Mouse (Mus musculus): ENCODE measurements around the gene Nav2. TPM values are rescaled to one million over a fixed set of nuclear protein-coding genes. Genes with fewer than 3 reads are reported as not detected.

Gene Nav2
- polyA plus RNA-seq, 1 experiment: 0.01 TPM

GRCm38 (mm10) chr7:49280427-49280826 is 371.9 kb downstream of the Nav2 start:
- no peak for TF ChIP-seq GATA1 (IDR thresholded peaks at IDR 0.05; ENCODE audit: low read length)

GRCm38 (mm10) chr7:49282446-49282845 is 373.9 kb downstream of the Nav2 start:
- TF ChIP-seq GATA1 (IDR thresholded peaks at IDR 0.05; ENCODE audit: low read length): no peak

- no peak for TF ChIP-seq GATA1 (IDR thresholded peaks at IDR 0.05; ENCODE audit: low read length)
Observed at GRCm38 (mm10) chr7:49283507-49284361, 375.2 kb downstream of the Nav2 start.

GRCm38 (mm10) chr7:49288186-49288585 is 379.7 kb downstream of the Nav2 start:
- no peak for TF ChIP-seq GATA1 (IDR thresholded peaks at IDR 0.05; ENCODE audit: low read length)

- no peak for TF ChIP-seq GATA1 (IDR thresholded peaks at IDR 0.05; ENCODE audit: low read length)
Observed at GRCm38 (mm10) chr7:49290308-49290707, 381.8 kb downstream of the Nav2 start.

GRCm38 (mm10) chr7:49291208-49291892 is 382.8 kb downstream of the Nav2 start:
- TF ChIP-seq GATA1 (IDR thresholded peaks at IDR 0.05; ENCODE audit: low read length): peak; percentile 72

- TF ChIP-seq GATA1 (IDR thresholded peaks at IDR 0.05; ENCODE audit: low read length): no peak
Observed at GRCm38 (mm10) chr7:49297148-49297547, 388.6 kb downstream of the Nav2 start.

GRCm38 (mm10) chr7:49298431-49298839 is 389.9 kb downstream of the Nav2 start:
- no peak for TF ChIP-seq GATA1 (IDR thresholded peaks at IDR 0.05; ENCODE audit: low read length)

GRCm38 (mm10) chr7:49301487-49301886 is 393.0 kb downstream of the Nav2 start:
- no peak for TF ChIP-seq GATA1 (IDR thresholded peaks at IDR 0.05; ENCODE audit: low read length)

- no peak for TF ChIP-seq GATA1 (IDR thresholded peaks at IDR 0.05; ENCODE audit: low read length)
Observed at GRCm38 (mm10) chr7:49303600-49304411, 395.3 kb downstream of the Nav2 start.

GRCm38 (mm10) chr7:49307717-49308116 is 399.2 kb downstream of the Nav2 start:
- TF ChIP-seq GATA1 (IDR thresholded peaks at IDR 0.05; ENCODE audit: low read length): no peak

- TF ChIP-seq GATA1 (IDR thresholded peaks at IDR 0.05; ENCODE audit: low read length): peak; percentile 26
Observed at GRCm38 (mm10) chr7:49309746-49310145, 401.2 kb downstream of the Nav2 start.

- TF ChIP-seq GATA1 (IDR thresholded peaks at IDR 0.05; ENCODE audit: low read length): no peak
Observed at GRCm38 (mm10) chr7:49313945-49314344, 405.4 kb downstream of the Nav2 start.

GRCm38 (mm10) chr7:49315033-49315432 is 406.5 kb downstream of the Nav2 start:
- TF ChIP-seq GATA1 (IDR thresholded peaks at IDR 0.05; ENCODE audit: low read length): no peak

GRCm38 (mm10) chr7:49316600-49316999 is 408.1 kb downstream of the Nav2 start:
- no peak for TF ChIP-seq GATA1 (IDR thresholded peaks at IDR 0.05; ENCODE audit: low read length)

Data from G1E-ER4 (cell line).